Mouse (Mus musculus) heart, embryonic 11.5 days (tissue): Measurements from ENCODE around the gene Ube2e1. TPM values are rescaled to one million over a fixed set of nuclear protein-coding genes. Genes with fewer than 3 reads are reported as not detected.

Experiments
- ATAC-seq: fragments of 200-750 bp; cut with Nextera tagmentation; replicated peaks from 2 replicates; pipeline ENCODE4 v1.8.0; 2017; ENCODE audit warnings: moderate library complexity; ENCODE audit not compliant: insufficient number of reproducible peaks, low FRiP score, low TSS enrichment
- H3K27ac ChIP-seq: fragments of 300-500 bp; sonication (generic); 2 replicates; pipeline ENCODE4 v1.5.1; 2014; ENCODE audit warnings: mild to moderate bottlenecking, low read depth, low read length
- H3K27me3 ChIP-seq: fragments of 300-500 bp; sonication (generic); 2 replicates; pipeline ENCODE4 v1.6.1; 2014; ENCODE audit warnings: mild to moderate bottlenecking, low read length, mixed read lengths; ENCODE audit not compliant: control insufficient read depth, insufficient read depth
- H3K36me3 ChIP-seq: fragments of 300-500 bp; sonication (generic); 2 replicates; pipeline ENCODE4 v1.6.1; 2014; ENCODE audit warnings: mild to moderate bottlenecking, low read length, moderate library complexity, mixed read lengths; ENCODE audit not compliant: control insufficient read depth, insufficient read depth
- H3K4me1 ChIP-seq: fragments of 300-500 bp; sonication (generic); 2 replicates; pipeline ENCODE4 v1.6.1; 2014; ENCODE audit warnings: low read length; ENCODE audit not compliant: control insufficient read depth, insufficient read depth
- H3K4me2 ChIP-seq: fragments of 300-500 bp; sonication (generic); 2 replicates; pipeline ENCODE4 v1.6.1; 2014; ENCODE audit warnings: mild to moderate bottlenecking, moderate library complexity
- H3K4me3 ChIP-seq: fragments of 300-500 bp; sonication (generic); 2 replicates; pipeline ENCODE4 v1.5.1; 2014; ENCODE audit warnings: low read depth, low read length
- H3K9ac ChIP-seq: fragments of 300-500 bp; sonication (generic); 2 replicates; pipeline ENCODE4 v1.6.1; 2014; ENCODE audit warnings: mild to moderate bottlenecking, low read depth, low read length, moderate library complexity
- H3K9me3 ChIP-seq: fragments of 300-500 bp; sonication (generic); replicated peaks from 2 replicates; pipeline ENCODE4 v1.6.1; 2016; ENCODE audit warnings: low read length; ENCODE audit not compliant: control insufficient read depth
- WGBS: fragments of 180-500 bp; shearing (Covaris S2); extraction: QIAGEN DNeasy Blood & Tissue Kit; methylation state at CpG from one replicate; pipeline ENCODE4 v1.1.7; 2014; ENCODE audit not compliant: insufficient replicate concordance; 5-methylcytosine and 5-hydroxymethylcytosine counted together
- polyA plus RNA-seq: library from polyadenylated mRNA; unstranded; fragments of >200 nt; fragmentation: Nextera tagmentation; extraction: Ambion mirVana; gene quantifications from 2 replicates; pipeline ENCODE4 v1.2.1, GENCODE M21; 2014

Gene Ube2e1
- polyA plus RNA-seq, 1 experiment from 2014 or later: 27.5 TPM

DNA sequence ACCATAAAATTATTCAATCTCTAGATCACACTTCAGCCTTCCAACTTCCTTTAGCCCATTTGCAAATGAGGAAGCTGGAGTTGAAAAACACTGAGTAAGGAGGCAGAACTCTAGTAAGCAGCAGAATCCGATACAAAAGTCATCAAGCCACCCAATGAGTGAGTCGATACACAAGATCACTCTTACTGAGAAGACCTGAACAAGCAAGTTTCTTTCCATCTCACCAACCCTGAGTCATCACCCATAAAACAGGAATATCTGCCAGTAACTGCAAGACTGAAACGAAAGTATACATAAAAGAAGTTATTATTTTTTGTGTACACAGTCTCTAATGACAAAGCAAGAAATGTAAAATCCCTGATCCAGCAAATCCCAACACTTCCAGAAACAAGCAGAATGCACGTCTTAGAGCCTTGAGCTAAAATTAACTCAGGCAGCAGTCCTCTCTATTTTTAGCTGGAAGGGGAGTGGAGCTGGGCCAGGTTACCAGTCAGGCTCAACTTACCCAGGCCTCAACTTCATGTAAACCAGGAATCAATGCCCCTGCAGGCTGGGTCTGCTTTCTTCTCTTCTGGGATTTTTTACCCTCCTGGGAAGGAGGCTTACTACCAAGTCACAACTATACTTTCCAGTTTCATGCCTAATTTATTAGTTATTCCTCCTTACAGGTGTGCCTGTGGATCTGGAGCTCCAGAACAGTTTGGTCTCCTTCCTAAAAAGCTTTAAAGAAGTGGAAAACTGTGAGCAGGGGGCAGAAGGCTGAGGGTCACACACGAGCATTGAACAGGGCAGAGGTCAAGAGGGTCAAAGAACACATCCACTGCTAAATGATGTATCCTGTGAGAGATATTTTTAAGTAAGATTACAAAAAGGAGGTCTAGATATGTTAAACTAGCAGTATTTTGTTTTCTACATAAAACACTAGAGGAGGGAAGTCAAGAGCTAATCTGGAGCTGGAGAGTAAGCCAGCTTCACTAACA is 97.4 kb downstream of the Ube2e1 start:
- H3K4me2 ChIP-seq: peak overlapping the region; percentile 41
- H3K4me1 ChIP-seq: no peaks in the 10 kb centered on the region
- ATAC-seq: no peak
- H3K27ac ChIP-seq: peak overlapping the region; percentile 90
- WGBS: 35% methylated on average over 5 of the region's 5 CpGs
- no peak overlapping the region for H3K4me3 ChIP-seq
- H3K27me3 ChIP-seq: no peaks in the 10 kb centered on the region
- H3K36me3 ChIP-seq: no peaks in the 10 kb centered on the region
- H3K9me3 ChIP-seq: no peaks in the 10 kb centered on the region
- 0 out of 2 replicates have a peak overlapping the region, but pooled peaks have one; percentile 1 for H3K9ac ChIP-seq

DNA sequence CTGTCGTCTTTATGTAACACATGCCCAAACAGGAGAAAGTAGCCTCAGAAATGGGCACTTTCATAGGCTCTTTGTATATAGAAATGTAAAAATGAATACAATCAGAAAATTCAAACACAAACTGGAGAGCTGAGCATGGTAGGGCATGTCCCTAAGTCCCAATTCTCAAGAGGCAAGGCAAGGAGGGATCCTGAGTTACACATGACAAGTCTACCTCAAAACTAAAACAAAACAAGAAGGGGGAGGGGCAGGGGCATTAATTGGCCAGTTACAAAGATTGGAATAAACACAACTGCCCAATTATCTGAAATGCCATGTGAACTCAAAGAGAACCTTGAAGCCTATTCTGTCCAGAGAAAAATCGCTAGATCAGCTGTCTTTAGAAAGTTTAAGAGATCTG is 98.6 kb downstream of the Ube2e1 start:
- H3K9me3 ChIP-seq: no peaks in the 10 kb centered on the region
- no peak overlapping the region for H3K27ac ChIP-seq
- H3K4me3 ChIP-seq: no peak overlapping the region
- H3K36me3 ChIP-seq: no peaks in the 10 kb centered on the region
- no peaks in the 10 kb centered on the region for H3K4me1 ChIP-seq
- no peak overlapping the region for H3K9ac ChIP-seq
- no peak for ATAC-seq
- no peak overlapping the region for H3K4me2 ChIP-seq
- 81% methylated on average over 2 of the region's 2 CpGs for WGBS
- no peaks in the 10 kb centered on the region for H3K27me3 ChIP-seq

Other genes starting within 250 kb of the Ube2e1 start
- gene Nr1d2, start 92.7 kb downstream of the Ube2e1 start, polyA plus RNA-seq: 10.5 and 12.5 TPM in 2 replicates
- 15.3 and 19.3 TPM in 2 replicates for gene Nkiras1, start 60.7 kb downstream of the Ube2e1 start, polyA plus RNA-seq
- gene Rpl15, start 60.5 kb downstream of the Ube2e1 start, polyA plus RNA-seq: 300 and 344 TPM in 2 replicates